Mouse (Mus musculus) left cerebral cortex, postnatal 36 days (tissue): ENCODE data around the gene Shisa5. TPM values are rescaled to one million over a fixed set of nuclear protein-coding genes. Genes with fewer than 3 reads are reported as not detected.

Experiments
- DNase-seq, 2 experiments: peaks; one replicate each; pipeline ENCODE4 v3.0.0; 2021 to 2022; ENCODE audit warnings: low spot score in 2 of 2, mixed read lengths in 1 of 2
- intact Hi-C: fragments of 180-260 bp; cut with DNase I; formaldehyde crosslinking; loops from one replicate; pipeline ENCODE4 v1.15.1; 2025
- total RNA-seq, 2 experiments: library from RNA; stranded (reverse); gene quantifications; 2 replicates each; pipeline ENCODE4 v1.2.3; 2021

The Shisa5 gene
- total RNA-seq, 2 experiments from 2014 or later = 63.9 to 74.8 TPM

DNA sequence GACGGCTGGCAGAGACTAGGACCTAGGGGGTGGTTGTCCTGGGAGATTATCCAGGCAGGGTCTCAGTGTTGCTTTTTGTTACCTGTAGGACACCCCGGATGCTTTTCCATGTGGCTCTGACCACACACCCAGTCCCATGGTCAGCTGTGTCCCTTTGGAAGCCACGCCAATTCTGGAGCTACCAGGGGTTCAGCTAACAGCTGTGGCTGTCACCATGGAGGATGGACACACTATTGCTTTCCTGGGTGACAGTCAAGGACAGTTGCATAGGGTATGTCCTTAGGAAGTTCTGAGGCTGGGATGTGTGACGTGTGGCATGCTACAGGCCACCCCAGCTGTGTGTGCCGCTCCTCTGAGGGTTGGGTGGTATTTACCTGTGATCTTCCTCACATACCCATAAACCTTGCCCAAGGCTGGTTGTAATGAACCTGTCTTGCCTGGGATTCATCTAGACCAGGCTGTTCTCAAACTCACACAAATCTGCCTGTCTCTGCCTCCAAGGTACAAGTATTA is 63.6 kb downstream of the Shisa5 start:
- DNase-seq = no peak
- intact Hi-C loops = no loop called here

DNA sequence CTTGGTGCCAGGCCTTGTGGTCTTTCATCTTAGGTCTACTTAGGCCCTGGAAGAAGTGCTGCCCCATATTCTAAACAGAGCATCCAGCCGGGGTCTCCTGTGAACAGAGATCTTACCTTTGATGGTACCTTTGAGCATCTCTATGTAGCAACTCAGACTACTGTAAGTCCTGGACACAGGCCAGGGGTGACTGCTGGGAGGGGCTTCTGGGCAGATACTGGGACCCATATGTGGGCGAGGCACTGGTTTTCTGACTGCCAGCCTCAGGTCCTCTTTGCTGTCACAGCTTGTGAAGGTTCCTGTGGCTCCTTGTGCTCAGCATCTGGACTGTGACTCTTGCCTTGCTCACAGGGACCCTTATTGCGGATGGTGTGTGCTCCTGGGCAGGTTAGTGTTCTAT is 64.2 kb downstream of the Shisa5 start:
- intact Hi-C loops = no loop called here
- DNase-seq = no peak

DNA sequence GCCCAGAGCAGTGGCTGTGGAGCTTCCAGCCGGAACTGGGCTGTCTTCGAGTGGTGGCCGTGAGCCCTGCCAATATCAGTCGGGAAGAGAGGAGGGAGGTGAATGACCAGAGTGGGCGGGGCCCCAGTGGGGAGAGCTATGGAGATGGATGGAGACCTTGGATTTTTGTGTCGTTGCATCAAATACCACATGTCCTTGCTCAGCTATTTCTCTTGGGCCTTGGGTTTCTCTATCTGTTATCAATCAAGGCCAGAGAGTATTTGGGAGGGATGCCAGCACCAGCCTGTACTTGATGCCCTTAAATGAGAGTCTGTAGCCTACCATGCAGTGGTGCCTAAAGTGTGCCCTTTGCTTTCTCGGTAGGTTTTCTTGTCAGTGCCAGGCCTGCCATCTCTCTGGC is 64.9 kb downstream of the Shisa5 start:
- intact Hi-C loops = no loop called here
- DNase-seq = no peak

- DNase-seq = no peak
- intact Hi-C loops = no loop called here
These were observed 65.7 kb downstream of the Shisa5 start for GRCm38 (mm10) chr9:109104083-109104482.

DNA sequence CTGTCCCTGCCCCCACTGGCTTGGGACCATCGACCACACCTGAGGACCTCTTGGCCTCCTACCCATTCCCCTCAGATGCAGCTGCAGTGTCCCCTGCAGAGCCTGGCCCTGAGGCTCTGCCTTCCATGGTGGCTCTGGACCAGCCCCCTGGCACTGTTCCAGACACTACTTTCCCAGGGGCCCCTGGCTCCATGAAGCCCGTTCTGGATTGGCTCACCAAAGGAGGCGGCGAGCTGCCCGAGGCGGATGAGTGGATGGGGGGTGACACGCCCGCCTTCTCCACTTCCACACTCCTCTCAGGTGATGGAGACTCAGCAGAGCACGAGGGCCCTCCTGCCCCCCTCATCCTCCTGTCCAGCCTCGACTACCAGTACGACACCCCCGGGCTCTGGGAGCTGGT is 66.6 kb downstream of the Shisa5 start:
- intact Hi-C loops = no loop called here
- peak in 1 of 2 experiments; percentile 29 for DNase-seq

DNA sequence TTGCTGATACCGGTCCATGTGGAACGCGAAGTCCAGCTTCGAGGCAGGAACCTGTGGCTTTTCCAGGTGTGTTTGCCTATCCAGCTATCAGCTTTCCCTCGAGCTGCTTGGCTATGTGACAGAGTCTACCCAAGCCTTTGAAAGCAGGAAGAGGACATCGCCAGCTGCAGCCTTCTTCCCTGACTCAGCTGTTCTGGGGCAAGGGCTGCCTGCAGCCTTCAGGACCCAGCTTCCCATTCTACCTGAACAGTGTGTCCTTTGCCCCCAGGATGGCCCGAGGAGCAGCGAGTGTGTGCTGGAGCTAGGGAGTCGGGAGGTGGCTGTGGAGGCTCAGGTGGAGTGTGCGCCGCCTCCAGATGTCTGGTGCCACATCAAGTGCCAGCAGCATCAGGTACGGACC is 67.3 kb downstream of the Shisa5 start:
- intact Hi-C loops = no loop called here
- no peak for DNase-seq

- intact Hi-C loops = no loop called here
- no peak for DNase-seq
These were observed 69.0 kb downstream of the Shisa5 start for GRCm38 (mm10) chr9:109107341-109107740.

Other genes starting within 250 kb of the Shisa5 start
- 10 to 100 TPM; 56.0 to 60.6 TPM for gene Nckipsd, start 230.2 kb upstream of the Shisa5 start, total RNA-seq
- gene Celsr3, start 212.2 kb upstream of the Shisa5 start, total RNA-seq = 10 to 100 TPM; 43.4 to 74.0 TPM
- 10 to 100 TPM; 18.1 to 24.3 TPM for gene Slc26a6, start 185.3 kb upstream of the Shisa5 start, total RNA-seq
- gene Tmem89, start 123.9 kb upstream of the Shisa5 start, total RNA-seq = under 1 TPM in 1 of 2 experiments, not detected in 1; 0.59 TPM
- gene Uqcrc1, start 101.9 kb upstream of the Shisa5 start, total RNA-seq = 100 to 1,000 TPM; 349 to 409 TPM
- 1 to 10 TPM; 1.4 to 5.5 TPM for gene Col7a1, start 85.0 kb upstream of the Shisa5 start, total RNA-seq
- under 1 TPM in 1 of 2 experiments, not detected in 1; 0.70 TPM for gene Ucn2, start 52.6 kb upstream of the Shisa5 start, total RNA-seq
- 10 to 100 TPM; 12.7 to 18.2 TPM for gene Pfkfb4, start 46.8 kb upstream of the Shisa5 start, total RNA-seq
- gene Trex1, start 21.2 kb downstream of the Shisa5 start, total RNA-seq = 10 to 100 TPM; 12.5 to 15.7 TPM
- 10 to 100 TPM; 26.6 to 34.1 TPM for gene Atrip, start 35.6 kb downstream of the Shisa5 start, total RNA-seq
- gene Ccdc51, start 43.9 kb downstream of the Shisa5 start, total RNA-seq = 1 to 10 TPM; 7.2 to 8.1 TPM
- 100 to 1,000 TPM; 348 to 352 TPM for gene Tma7, start 44.0 kb downstream of the Shisa5 start, total RNA-seq
- 10 to 100 TPM; 60.3 to 77.9 TPM for gene Plxnb1, start 56.8 kb downstream of the Shisa5 start, total RNA-seq
- not detected for gene Fbxw21, start 123.5 kb downstream of the Shisa5 start, total RNA-seq
- not detected for gene Fbxw13, start 157.4 kb downstream of the Shisa5 start, total RNA-seq
- gene Fbxw20, start 196.2 kb downstream of the Shisa5 start, total RNA-seq = not detected
- not detected for gene Fbxw14, start 249.1 kb downstream of the Shisa5 start, total RNA-seq